Mouse (Mus musculus) kidney, adult 11 months (tissue): ENCODE measurements around the gene Irx2.

ENCODE experiments used
- DNase-seq: peaks from one replicate; pipeline ENCODE4 v3.0.0; 2022

Gene Irx2

DNA sequence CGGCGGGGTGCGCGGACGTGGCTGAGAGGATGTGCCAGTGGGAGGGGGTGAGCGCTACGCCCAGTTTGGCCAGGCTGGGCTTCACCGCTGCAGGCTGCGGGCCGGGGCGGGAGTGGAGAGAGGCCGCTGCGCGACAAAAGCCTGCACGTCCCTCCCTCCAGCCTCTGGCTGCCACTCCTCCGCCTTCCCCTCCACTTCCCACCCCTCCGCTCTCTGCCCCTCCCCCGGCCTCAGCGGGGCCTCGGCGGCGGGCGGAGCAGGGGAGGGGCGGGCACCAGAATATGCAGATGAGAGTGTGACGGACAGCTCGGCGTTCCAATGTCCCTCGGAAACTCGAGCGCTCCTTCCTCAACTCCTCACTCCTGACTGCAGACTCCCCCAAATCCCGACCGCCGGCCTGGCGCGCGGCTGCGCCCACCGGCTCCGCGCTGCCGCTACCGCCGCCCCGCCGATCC is at the start of gene Irx2:
Gene Irx2, plus strand, starts transcription at position 359 of the 455 bp plus-strand sequence.
- peak; percentile 87 for DNase-seq

DNA sequence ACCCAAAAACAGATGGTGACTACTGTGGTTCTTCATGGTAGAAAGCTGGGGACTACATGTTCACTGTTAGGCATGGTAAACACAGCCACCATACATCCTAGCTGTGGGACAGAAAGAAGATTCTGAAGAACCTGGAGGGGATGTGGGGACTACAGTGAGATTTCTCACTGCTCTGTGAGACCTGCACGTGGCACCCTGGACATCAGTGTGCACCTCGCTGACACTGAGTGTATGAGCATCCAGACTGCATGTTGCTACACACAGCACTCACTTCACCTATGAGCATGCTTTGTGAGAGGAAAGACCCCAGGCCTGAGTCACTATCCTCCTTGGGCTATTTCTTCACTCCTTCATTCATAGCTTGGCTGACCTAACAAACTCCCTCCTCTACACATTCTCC is 47.3 kb upstream of the Irx2 start:
- DNase-seq, result no peak

DNA sequence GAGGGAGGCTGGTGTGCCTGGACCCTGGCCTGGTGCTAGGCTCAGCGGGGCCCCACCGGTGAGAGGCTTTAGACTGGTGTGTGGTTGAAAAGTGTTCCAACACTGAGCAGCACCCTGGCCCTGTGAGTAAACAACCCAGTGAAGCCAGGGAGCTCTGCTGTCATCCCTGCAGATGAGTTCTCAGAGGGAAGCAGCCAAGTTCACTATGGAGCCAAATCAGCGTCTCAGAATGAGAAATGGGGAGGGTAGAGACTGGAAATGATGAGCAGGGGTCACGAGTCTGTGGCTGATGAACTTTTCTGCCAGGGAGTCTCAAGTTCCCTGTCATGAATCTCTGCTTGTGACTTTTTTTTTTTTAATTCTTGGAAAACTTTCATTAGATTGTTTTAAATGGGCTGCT is 36.1 kb upstream of the Irx2 start:
- DNase-seq, result no peak

DNA sequence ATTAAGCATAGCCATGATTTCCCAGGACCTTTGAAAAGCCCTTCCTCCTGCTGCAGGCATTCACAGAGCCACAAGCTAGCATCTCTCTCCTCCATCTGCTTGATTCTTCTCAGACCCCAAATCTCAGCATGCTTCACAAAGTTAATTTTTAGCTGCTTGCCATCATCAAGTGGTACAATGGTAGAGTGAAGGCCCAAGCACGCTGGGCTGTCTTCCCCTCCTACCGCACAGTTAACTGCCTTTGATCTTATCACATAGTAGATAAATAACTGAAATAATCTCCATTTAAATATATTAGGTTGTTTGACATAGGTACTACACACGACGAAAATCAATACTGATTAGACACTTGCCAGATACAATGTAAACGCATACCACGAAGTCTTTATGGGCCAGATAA is 35.3 kb upstream of the Irx2 start:
- no peak for DNase-seq

DNA sequence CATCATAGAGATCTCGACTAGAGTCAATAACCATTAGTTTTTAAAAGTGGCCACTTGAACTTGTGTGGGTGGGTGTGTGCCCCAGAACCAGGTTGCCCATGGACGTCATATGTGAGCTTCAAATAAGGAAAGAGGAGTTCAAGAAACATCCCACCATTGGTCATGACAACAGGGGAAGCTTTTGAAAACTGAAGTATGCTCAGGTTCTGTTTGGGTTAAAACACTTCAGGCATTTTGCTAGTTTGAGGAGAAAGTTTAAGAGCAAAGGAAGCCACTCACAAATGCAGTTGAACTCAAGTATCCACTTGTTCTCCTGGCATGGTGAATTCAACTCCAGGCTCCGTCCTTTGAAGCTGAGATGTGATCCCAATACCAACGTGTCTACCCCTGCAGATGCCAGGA is 34.9 kb upstream of the Irx2 start:
- no peak for DNase-seq

DNA sequence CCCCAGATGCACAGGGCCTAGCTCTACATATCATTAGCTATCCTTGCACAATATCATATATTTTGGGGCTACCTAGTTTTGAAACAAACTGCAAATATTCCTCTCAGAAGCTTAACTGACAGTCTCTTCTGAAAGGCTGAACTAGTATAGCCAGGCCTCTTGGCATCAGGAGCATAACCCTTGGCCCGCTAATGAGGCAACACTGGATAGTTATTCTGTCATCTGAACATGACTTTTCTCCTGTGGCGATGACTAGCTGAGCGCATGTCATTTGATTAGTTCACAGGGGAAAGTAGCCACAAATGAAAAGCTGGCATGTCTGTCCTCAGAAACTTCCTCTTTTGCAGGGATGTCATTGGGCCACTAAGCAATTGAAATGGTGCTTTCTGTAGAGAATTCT is 29.4 kb upstream of the Irx2 start:
- DNase-seq, result no peak

DNA sequence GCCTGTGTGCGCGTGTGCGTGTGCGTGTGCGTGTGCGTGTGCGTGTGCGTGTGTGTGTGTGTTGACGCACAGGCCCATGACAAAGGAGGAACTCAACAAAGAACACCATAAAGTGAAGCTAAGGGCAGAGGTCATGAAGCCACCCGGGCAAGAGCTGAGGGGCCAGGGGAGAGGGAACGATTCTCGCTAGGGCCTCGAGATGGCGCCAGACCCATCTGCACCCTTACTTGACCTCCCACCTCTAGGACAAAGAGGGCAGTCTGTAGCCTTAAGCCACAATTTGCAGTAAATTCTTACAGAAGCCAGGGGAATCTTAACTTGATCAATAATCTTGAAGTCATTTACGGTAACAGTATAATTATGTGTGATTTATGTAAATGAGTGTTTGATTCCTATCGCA is 19.9 kb upstream of the Irx2 start:
- DNase-seq, result no peak

DNA sequence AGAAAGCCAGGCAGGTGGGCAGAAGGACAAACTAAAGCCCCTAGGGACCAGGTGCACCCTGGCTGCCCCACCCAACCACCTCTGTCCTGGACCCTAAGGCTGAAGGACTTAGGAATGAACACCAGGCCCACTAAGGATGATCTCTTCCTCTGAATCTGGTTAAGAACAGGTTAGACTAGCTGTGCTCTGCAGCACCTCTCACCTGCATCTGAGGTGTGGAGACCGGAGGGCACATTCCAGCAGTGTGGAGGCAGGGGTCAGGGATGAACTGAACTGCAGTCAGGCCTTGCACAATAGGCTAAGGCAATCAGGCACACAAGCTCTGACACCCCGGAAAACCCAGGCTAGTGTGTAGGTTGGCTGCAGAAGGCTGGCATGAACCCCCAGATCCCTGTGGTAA is 18.3 kb upstream of the Irx2 start:
- no peak for DNase-seq

DNA sequence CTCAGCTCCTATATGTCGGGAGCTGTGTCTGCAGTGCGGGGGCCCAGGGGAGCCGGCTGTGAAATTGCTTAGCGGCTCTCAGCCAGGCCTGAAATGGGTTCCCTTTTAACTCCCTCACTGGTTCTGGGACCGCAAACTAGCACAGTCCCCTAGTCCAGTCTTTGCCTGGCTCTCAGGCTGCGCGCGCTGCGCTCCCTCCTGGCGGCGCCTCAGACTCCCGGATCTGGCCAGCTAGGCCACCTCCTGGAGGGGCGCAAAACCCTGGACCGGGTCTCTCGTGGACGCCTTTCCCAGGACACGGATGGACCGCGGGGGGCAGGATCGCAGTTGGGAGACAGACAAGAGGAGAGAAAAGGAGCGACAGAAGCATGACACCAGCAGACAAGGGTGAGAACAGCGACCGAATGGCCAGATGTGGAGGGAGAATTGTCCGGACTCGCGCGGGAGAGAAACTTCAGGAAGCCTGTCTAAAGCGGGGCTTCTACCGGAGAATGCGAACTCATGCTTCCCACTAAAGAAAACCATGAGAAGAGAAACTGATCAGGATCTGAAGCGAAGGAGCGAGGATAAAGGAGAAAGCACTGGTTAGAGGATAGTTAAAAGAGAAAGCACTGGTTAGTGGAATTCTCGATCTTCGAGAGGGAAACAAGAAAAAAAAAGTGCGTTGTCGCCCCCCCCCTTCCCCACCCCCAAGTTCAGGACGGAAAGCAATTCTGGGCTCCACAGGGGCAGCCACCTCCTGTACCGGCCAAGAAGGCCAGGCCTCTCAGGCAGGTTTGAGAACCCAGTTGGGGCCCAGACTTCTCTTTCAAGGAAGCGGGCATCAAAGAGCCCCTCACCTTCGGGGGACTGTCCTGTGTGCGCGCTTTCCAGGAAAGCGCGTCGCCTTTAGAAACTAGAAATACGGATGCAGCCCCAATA is 4.4 kb upstream of the Irx2 start:
- peak; percentile 42 for DNase-seq

DNA sequence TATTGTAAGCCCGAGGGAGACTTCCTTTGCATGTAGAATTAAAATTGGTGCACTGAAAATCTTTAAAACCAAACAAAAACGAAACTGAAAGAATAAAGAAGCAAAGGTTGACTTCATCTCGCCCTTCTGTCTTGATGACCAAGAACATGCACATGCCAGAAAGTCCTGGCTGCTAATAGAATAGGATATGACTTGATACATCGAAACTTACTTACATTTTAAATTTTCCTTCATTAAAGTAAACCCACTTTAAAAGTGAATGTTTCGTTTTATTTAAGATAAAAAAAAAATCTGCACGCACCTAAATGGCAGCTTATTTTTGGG is 3.8 kb upstream of the Irx2 start:
- no peak for DNase-seq

DNA sequence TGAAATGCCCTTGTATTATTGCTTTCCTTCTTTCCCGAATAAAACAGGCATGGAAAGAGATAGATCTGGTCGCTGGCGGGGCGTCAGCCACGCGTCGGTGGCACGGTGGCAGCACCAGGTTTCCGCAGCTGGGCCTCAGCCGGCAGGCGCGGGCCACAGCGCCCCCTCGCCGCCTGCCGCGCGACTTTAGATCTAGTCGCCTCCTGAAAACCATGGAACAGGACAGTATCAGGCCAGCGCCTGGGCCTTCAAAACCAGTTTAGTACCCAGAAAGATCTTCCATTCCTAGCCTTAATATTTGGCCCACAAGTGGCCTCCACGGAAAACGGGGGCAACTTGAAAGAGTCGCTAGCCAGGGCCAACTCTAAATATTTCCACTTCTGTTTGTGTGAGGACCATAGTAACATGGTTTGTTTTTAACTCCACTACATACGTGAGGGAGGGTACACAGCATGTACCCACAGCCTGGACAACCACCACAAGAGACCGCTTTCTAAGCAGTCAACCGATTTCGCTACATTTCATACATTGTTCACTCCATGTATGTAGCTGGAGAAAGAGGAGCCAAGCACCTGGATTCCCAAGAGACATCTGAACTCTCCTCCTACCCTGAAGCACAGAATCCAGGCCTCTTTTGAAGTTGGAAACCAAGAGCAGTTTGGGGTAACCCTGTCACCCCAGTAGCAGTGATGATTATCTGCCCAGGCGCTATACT is 3.2 kb upstream of the Irx2 start:
- no peak for DNase-seq

DNA sequence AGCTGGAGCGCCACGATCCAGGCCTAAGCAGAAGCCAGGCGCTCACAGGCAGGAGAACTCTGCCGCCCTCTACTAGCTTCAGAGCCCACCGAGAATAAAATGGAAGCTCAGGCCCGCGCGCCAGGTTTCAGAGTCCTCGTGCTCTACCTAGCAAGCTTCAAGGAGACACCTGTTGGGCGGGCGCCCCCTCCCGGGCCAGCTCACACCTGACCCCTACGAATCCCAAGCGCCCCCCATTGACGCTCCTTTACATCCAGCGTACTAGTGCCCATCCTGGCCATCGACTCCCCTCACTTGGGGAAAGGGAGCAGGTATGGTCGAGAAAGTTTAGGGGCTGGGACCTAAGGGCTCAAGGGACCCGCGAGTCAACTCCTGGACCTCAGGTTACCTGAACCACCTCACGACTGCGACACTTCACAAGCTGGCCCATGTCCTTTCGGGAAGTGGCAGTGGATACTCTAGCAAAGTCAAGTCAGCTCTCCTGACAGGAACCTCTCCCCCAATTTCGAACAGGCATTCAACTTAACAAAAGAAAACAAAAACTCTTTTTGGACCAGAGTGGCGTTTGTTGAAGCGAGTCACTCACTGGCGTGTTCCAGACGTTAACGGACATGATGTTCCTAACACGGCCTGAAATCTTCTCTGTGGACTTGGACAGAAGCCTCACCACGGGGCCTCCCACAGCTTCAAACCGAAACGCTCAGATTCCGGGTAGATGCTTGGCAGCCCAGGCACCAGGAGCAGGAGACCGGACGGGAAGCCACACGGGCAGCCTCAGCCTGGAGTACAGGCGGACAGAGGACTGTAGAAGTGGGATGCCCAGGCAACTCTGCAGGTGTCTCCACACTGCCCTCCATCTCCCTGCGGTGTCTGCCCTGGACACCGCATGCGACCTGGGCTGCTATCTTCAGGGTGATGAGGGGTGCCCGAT is 964 bp upstream of the Irx2 start:
- peak; percentile 74 for DNase-seq

DNA sequence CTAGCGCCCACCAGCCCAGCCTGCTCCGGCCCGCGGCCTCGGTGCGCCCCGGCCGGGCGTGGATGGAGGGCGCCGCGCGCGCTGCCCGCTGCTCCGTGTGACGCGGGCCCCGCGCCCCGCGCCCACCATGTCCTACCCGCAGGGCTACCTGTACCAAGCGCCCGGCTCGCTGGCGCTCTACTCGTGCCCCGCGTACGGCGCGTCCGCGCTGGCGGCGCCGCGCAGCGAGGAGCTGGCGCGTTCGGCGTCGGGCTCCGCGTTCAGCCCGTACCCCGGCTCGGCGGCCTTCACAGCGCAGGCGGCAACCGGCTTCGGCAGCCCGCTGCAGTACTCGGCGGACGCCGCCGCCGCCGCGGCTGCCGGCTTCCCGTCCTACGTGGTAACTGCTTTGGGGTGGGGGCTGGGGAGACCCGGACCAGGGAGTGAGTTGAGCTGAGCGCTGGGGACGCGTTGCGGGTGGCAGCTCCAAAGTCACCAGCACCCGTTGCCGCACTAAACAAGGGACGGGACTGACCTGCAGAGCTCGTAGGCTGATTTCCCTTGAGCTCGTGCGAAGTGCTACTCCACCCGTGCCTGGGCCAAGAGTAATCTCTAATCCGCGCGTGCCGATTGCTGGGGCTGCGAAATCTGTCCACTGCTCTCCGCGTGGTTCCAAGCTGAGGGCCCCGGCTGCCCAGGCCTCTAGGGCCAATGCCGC is 463 bp downstream of the Irx2 start:
- DNase-seq, result no peak

DNA sequence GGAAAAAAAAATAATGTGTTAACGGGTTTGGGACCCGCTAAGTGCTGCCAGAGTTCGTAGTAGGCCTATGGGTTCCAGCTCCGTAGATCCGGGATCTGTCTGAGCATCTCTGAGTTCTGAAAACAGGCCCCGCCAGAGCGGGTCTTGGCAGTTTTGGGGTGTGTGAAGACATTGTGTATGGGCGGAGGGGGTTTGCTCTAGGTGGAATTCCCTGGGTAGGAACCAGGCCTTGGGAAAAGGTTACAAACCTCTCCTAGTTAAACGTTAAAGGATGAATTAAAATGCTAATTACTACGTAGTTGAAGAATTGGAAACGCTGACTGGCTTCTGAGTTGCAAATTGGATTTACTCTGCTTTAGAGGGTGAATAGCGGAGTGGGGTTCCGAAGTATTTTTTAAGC is 1.2 kb downstream of the Irx2 start:
- no peak for DNase-seq

DNA sequence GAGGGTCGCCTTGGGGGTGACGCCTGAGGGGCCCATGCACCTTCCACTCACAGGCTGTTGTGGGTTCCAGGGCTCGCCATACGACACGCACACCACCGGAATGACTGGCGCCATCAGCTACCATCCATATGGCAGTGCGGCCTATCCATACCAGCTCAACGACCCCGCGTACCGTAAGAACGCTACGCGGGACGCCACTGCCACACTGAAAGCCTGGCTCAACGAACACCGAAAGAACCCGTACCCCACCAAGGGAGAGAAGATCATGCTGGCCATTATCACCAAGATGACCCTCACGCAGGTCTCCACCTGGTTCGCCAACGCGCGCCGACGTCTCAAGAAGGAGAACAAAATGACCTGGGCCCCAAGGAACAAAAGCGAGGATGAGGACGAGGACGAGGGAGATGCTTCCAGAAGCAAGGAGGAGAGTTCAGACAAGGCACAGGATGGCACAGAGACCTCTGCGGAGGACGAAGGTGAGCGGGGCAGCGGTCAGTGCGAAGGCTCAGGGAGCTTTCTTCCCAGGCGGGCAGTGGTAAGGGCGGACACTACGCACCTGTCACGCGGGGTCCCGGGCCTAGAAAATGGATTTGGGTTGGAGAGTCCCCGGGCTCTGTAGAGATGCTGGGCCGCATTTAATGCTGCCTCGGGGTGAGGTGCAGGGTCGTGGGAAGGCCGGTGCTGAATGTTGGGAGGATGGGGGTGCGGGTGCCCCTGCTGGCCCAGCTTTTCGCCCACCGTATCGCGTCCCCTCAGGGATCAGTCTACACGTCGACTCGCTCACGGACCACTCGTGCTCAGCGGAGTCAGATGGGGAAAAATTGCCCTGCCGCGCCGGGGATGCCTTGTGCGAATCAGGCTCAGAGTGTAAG is 2.1 kb downstream of the Irx2 start:
- DNase-seq, result no peak

DNA sequence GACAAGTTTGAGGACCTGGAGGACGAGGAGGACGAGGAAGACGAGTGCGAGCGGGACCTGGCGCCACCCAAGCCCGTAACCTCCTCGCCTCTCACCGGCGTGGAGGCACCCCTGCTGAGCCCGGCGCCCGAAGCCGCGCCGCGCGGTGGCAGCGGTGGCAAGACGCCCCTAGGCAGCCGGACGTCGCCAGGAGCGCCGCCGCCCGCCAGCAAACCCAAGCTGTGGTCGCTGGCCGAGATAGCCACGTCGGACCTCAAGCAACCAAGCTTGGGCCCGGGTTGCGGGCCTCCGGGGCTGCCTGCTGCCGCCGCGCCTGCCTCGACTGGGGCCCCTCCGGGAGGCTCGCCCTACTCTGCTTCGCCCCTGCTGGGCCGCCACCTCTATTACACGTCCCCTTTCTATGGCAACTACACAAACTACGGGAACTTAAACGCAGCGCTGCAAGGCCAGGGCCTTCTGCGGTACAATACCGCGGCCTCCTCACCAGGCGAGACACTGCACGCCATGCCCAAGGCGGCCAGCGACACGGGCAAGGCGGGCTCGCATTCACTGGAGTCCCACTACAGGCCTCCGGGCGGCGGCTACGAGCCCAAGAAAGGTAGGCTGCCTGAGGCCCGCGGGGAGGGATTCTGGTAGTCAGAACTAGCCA is 2.9 kb downstream of the Irx2 start:
- no peak for DNase-seq

DNA sequence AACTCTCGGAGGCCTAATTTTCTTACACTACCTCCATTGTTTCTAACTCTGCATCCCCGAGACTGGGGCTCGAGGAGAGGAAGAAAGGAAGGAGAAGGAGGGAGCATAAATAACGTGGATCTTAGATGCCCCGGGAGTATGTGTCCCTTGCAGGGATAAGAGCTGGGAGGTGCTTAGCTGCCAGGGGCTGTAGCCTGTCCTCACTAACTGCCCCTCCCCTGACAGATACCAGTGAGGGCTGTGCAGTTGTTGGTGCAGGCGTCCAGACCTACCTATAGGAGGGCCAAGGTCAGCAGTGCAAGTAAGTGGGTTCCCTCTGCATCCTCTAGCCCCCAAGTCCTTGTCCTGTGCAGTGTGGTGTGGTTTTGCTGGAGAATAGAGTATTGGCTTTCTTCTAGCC is 3.7 kb downstream of the Irx2 start:
- no peak for DNase-seq

DNA sequence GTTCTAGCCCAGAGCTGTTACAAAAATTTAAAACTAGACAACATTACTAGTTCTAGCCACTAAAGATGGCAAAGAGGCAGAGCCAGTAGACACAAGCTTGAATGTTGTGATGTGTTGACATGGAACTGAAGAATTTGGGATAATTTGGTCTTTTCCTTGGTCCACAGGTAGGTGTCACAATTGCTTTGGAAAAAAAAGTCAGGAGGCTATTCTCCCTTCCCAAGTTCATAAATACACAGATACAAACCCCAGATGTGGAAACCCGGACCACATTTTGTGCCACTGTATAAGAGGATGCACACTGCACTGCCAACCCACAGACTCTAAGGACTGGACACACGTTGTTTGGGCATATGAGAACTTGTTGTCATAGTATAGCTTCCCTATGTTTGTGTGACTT is 4.5 kb downstream of the Irx2 start:
- DNase-seq, result no peak

DNA sequence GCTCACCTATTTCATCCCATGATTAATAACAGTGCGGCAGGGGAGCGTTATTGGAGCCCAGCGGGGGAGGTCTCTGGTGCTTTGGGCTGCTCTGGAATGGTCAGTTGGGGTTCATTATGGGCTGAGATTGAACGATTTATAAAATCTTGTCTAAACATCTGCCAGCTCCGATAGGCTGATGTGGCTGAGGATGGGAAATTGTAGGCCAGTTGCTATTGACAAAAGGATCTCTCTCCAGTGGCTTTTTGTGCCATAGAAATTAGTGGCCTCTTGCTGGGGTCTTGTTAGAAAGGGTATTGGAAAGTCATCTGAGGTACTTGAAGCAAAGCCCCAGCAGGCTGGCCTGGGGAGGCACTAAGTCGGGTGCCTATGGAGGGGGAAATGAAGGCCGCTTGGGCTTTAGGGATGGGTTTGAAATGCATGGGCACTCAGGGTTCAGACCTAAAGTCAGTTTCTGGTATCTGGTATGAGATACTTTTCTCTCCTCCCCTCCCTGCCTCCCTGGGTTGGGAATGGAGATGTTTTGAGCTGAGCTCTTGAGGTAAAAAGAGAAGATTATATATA is 6.2 kb downstream of the Irx2 start:
- no peak for DNase-seq

DNA sequence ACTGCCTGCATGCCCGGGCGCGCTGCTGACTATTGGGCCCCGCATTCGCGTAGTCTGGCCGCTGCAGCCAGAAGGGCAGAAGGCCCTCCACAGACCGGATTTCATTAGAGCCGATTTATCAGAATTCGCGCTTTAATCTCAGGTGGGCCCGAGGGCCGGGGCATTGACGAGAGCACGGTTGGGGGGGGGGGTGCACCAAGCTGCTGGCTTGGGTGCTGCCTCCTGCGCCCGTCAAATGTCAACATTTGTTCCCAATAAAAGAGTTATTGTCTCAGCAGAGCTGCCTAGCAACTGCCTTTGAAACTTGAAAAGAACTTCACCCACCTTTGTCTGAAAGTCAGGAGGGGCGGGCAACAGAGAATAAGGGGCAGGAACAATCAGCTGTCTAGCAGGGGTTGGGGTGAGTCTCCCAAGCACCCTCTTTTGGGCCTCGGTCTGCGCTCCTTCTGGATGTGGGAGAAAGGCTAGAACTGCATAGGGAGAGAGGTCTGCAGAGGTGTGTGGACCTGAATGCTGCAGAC is 7.8 kb downstream of the Irx2 start:
- no peak for DNase-seq

DNA sequence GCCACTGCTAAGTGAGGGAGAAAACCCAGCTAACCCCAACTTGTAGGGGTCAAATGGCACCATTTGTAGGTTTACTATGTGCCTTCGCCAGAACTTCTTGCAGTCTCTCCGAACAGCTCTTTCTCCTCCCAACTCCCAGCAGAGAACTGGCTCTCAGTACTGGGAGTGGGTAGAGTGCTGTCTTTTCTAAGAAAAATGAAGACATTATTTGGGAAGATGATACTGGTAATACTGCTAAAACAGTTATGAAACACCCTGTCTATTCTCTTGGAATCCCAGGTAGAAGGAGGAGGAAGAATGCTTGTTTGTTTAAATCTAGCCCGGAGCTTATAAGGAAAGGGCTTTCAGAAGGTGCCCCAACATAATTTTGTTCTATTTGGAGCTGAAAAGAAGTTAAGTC is 8.9 kb downstream of the Irx2 start:
- DNase-seq, result no peak
